Mouse (Mus musculus): ENCODE measurements around the gene Fgfr2.

DNA sequence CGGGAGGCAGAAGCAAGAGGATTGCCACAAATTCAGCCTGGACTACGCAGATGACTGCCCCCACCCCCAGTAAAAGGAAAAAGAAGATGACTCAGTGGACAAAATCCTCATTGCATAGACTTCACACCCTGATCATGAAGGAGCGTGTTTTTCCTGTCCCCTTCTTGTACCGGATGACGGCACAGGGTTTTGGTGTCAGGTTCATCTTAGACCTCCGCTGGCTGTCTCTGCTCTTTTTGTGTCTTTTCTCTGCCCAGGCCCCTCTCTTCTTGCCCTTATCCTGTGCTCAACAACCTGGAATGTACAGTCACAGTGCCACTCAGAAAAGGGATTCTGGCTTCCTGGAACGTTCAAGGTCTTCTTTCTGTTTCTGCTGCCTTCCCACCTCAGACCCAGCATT is 2172.7 kb downstream of the Fgfr2 start:
- TF ChIP-seq CTCF (IDR thresholded peaks at IDR 0.05; ENCODE audit: borderline replicate concordance, extremely low read depth, insufficient read depth, insufficient read length) (no peak), POLR2A (IDR thresholded peaks at IDR 0.05; ENCODE audit: borderline replicate concordance, extremely low read depth, insufficient read depth, insufficient read length, poor library complexity, severe bottlenecking) (no peak)

Data from brain, embryonic 14.5 days (tissue).